Mouse (Mus musculus): ENCODE results near the gene Creg2.
"Not testable (repeated sequence)": the region's sequence is repeated elsewhere in the genome, so short reads cannot be mapped to it uniquely, and the experiment has no call there.

Gene Creg2

DNA sequence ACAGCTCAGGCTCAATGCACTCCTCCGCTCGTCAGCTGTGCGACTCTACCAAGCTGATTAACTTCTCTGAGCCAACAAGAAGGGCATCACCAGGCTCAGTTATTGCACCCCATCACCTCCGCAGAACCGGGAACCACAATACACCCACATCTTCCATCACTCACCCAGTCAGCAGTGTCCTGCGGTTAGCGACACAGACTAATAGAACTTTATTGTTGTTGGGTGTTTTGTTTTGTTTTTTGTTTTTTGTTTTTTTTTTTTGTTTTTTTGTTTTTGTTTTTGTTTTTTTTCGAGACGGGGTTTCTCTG lies at the start of gene Creg2:
Creg2 (minus strand) TSS at position 234 of the 308 bp plus-strand sequence.
- no peak for DNase-seq (ENCODE audit: low spot score)

DNA sequence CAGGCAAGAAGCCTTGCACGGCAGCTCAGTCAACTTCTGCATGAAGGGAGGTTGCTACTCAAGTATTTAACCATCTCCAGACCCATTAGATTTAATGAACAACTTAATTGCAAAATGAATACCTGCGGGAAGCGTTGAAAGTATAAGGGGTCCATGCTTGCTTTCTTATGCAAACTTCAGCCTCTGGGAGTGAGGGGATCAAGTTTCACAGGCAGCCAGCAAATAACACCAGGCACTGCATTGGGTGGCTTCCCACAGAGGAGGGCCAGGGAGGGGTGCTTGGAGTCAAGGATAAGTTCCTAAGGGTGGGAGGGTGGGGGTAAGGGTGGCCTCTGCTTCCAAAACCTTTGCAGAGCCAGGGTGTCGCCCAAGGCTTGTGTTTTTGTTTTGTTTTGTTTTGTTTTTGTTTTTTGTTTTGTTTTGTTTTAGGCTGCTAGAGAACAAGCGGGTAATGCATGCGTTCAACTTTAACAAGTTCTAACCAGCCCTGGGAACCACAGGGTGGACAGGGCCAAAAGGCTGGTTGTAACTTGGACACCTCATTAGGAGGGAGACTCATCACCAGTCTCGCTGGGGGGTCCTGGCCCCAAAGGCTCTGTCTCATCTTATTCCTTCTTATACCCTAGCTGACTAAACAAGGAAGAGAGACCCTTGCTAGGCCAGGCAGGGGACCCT lies 49.5 kb upstream of the Creg2 start:
- no peak for DNase-seq (ENCODE audit: low spot score)

DNA sequence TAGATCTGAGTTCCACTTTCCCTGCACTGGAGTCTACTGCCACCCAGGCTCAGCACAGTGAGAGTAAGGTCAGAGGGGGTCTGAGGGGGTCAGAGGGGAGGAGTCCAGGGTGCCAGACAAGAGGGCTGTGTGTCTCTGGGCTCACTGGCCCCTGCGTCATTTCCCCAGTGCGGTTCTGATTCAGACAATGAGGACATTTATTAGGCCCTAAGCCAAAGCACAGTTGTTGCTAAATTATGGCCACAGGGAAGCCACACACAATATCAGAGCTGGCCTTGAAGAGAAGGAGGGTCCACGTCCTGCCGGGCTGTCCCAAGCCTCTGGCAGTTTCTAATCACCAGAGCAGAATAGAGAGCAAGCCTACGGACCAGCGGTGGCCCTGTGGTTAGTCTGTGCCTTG lies 47.2 kb upstream of the Creg2 start:
- peak; percentile 29 for DNase-seq (ENCODE audit: low spot score)

DNA sequence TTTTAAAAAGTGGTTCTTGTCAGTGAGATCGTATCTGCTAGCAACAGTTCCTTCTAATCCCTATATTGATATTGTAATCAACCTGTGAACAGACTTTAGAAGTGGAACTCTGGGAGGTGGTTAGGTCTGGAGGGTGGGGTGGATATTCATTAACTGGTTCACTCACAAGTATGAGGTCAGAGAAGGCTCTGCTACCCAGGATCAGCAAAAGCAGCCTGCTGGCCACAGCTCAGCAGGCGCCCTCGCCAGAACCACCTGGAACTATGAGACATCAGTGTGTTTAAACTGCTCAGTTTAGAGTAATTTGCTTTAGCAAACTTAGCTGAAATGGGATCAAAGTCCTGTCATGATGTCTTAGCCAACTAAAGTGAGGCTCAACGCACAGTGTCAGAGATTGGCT lies 43.9 kb upstream of the Creg2 start:
- no peak for DNase-seq (ENCODE audit: low spot score)

DNA sequence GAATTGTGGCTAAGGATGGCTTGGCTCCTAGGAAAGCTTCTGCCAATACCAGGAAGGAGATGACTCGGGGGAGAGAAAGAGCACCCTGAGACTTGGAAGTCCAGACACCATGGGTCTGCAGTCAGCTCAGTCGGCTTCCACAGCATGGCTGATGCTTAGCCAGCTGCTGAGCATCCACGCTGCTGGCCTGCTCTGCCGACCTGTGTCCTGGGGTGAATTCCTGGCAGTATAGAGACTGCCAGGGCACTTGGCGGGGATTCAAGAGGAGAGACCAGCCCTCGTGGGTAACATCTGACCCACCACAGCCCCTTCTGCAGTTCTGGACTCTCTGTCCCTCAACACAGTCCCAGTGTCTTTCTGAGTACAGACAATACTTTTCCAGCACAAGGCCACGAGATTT lies 43.5 kb upstream of the Creg2 start:
- no peak for DNase-seq (ENCODE audit: low spot score)

DNA sequence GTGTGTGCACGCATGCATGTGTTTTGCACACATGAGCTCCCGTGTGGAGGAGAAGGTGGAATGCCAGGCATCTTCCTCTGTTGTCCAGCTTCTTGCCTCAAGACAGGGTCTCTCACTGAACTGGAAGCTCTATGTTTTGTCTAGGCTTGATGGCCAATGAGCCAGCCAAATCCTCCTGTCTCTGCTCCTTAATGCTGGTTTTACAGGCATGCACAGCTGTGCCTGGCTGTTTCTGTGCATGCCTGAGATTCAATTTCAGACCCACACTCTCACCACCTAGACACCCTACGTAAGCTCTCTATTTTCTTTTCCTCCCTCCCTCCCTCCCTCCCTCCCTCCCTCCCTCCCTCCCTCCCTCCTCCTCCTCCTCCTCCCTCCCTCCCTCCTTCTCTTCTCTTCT lies 40.7 kb upstream of the Creg2 start:
- no peak for DNase-seq (ENCODE audit: low spot score)

DNA sequence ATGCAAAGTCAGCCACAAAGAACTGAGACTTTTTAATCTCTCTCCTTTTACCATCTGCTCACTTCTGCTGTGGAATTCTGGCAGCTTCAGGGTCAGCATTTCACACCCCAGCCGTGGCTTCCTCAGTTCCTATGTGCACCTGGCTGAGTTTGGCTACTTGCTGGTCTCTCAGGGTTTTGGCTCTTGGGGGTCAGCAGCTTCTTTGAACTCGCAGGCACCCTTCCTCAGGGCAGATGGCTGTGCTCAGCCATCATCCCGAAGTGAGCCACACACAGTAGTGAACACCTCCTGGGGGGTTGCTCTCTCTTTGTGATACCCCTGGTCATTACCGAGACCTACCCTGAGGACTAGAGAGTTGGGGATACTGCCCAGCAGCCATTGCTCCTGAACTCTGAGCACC lies 39.8 kb upstream of the Creg2 start:
- no peak for DNase-seq (ENCODE audit: low spot score)

DNA sequence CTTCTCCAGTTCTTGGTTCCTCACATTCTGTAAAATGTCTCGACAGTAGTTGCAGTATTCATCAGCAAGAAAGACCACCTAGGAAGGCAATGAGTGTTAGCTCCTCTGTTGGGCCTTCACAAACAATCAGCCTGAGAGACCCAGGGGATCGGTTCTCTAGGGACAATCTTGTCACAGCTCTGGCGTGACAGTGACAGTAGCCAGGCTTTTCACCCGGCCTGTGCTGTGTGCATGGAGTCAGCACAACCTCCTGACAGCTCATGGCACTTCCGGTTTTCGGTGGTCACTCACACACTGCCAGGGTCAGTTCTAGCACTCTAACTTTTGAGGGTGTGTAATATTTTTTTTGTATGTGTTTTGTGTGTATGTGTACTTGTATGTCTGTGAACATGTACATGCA lies 37.3 kb upstream of the Creg2 start:
- DNase-seq (ENCODE audit: low spot score): no peak

DNA sequence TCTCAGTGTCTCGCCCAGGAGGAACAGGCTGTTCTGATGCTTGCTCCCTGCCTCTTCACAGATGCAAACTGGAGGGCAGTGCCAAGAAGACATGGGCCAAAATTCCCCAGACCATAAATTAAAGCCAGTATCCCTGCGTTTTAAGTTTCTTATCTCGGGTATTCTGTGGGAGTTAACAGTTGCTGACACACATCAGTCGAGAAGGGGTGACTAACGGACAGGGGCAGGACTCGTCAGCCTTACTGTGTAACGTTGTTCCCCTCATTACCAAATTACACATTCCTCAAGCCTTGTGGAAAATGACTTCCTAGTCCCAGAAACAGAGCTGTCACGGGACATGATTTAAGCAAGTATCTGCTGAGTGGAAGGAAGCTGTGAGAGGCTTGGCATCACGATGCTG lies 36.0 kb upstream of the Creg2 start:
- DNase-seq (ENCODE audit: low spot score): peak; percentile 35

DNA sequence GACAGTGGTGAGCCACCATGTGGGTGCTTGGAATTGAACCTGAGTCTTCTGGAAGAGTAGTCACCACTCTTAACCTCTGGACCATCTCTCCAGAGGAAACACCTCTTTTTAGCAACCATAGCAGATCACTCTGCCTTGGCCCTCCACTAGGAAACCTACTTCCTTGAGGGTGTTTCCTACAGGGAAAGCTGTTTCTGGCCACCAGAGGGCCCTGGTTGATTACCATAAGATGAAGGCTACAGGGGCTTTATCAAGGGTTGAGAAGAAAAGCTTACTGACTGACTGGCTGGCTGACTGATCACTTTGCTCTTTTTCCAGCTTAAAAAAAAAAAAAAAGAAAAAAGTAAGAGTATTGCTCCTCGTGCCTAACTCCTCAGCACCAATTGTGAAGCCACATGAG lies 34.6 kb upstream of the Creg2 start:
- DNase-seq (ENCODE audit: low spot score): peak; percentile 79

DNA sequence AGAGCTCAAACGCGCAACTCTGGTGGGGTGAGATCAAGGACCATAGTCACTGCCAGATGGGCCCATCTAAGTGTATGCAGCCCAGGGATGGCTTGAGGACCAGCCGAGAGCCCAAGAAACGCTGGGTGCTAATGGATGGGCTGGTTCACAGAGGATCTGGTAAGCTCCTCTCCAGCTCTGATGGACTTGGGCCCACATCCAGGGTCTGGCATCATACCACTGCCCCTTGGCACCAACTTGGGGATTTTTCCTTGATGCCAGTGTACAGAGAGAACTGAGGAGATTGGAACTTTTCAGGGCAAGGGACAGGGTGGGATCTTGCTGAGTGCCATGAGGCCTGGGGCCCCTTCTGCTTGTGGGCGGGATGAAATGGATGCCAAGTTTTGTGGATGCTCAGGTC lies 30.4 kb upstream of the Creg2 start:
- no peak for DNase-seq (ENCODE audit: low spot score)

DNA sequence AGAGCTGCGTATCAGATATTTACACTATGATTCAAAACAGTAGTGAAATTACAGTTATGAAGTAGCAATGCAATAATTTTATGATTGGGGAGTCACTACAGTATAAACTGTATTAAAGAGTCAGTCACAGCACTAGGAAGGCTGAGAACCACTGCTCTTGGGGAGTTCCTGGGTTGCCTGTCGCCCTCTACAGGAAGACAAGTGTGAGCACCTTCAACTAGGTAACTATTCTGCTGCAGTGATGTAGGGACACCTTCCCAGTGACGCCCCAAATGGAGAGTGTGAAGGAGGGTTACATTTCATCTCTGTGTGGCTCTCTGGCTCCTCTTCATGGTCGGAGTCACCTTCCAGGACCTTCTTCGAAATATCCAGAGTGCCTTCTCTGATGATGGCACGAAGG lies 29.3 kb upstream of the Creg2 start:
- peak; percentile 16 for DNase-seq (ENCODE audit: low spot score)

DNA sequence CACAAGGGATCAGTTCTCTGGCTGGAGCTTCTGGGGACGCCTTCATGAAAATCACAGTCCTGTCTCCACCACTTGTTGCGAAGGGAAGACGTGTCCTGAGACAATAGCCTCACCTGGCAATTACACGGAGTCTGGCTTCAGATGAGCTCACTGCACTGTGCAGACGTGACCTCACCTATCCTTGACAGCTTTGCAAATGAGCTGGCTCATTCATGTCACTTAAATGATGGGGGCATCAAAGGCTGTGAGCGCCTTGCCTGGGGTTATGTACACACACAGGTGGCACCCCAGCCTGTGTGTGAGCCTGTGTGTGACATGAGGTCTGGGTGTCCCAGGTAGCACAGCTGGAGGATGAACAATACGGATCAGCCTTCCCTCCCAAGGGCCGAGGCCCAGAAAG lies 27.6 kb upstream of the Creg2 start:
- no peak for DNase-seq (ENCODE audit: low spot score)

DNA sequence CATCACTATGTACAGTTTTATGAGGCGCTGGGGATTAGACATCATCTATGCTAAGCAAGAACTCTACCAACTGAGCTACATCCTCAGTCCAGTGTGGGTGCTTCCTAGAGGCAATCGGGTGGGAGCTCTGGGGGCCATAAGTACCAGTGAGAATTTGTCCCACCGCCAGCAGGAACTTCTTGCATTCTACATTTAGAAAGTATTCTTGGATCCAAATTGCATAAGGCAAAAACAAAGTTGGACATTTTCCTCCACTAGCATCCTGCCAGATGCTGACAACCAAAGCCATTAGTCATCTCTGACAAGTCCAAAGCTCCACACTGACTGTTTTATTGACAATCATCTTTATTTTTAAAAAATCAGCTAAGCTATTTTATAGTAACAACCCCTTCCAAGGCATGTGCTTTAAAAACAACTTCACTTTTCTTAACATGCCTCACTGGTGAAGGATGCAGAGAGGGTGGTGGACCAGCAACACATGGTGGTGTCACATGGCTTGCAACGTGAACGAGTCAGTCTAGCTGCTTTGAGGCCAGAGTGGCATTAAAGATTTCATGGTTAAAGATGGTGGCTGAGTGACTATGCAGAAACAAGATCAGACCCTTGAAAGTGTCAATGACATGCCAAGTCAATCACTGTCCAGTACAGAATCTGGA lies 25.1 kb upstream of the Creg2 start:
- peak; percentile 90 for DNase-seq (ENCODE audit: low spot score)

DNA sequence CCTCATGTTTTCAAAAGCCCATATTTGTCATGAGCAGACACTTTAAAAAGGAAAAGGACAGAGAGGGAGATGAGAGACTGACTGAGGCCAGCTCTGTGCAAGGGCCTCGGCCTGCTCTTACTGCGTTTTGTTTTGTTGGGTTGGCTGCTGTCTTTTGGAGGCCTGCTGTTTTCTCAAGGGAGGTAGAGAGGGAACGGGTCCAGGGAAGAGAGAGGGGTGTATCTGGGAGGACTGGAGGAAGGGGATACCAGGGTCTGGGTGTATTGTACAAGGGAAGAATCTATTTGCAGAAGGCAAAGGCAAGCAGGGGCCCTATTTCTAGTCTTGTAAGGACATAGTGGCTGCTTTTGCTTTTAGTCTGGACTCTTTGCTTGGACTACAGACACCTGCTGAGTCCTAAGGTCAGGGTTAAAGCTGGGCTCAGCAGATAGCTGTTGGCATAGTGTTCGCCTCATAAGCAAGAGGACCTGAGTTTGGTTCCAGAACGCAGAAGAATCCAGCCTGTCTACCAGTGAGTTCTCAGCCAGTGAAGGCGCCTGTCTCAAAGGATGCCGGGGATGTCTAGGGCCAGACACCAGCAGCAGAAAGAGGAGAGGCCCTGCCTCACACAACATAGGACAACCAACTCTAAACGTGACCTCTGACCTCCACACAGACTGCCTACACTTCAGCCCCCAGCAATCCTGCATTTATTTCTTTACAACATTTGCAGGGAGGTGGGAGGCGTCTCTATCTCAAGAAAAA lies 21.3 kb upstream of the Creg2 start:
- DNase-seq (ENCODE audit: low spot score): peak; percentile 21

DNA sequence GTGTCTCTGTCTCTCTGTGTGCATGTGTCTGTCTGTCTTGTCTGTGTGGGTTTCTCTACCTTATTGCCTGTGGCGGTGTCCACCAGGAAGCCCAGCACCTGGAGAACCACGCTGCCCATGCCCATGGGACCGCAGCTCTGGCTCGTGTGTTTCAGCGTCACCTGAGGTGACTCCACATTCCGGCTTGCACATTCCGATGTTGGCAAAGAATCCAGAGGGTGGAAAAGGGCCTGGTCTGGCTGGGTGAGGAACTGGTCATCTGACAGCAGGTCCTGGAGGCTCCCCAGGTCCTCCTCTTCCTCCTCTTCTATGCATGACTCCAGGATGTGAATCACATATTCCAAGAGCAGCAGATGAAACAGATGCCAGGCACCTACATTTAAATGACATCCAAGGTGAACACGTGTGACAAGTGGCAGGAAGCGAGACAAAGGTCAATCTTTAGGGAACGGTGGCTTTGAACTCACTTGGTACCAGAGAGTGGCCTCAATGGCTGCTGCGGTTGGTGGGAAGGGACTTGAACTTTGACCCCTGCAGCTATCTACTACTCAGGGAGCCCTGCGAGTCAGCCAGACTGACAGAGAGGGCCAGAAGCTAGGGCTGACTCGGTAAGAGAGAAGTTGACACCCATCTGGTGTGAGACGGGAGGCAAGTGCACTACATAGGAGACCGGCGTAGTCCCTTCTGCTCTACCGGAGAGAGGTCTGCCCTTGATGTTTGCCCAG lies 19.1 kb upstream of the Creg2 start:
- no peak for DNase-seq (ENCODE audit: low spot score)

DNA sequence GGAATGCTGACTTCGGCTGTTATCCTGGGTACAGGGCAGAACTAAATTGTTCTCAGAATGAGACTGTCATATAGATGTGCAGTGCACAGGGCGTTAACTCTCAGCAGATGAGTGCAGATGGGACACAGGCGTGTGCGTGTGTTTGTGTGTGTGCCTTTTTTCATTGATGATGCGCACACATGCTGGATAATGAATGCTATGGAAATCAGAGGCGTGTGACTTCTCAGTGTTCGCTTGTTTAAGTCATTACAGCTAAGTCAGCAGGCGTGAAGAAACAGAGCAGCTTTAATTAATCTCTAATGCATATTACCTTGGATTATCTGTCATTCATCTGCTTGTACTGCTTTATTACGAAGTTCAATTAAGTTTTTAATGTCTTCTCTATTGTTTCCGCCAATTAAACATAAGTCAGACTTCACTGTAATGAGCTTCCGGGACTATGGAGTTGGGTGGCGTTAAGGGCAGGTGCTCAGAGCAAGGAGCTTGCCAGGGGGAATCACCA lies 15.5 kb upstream of the Creg2 start:
- DNase-seq (ENCODE audit: low spot score): no peak

DNA sequence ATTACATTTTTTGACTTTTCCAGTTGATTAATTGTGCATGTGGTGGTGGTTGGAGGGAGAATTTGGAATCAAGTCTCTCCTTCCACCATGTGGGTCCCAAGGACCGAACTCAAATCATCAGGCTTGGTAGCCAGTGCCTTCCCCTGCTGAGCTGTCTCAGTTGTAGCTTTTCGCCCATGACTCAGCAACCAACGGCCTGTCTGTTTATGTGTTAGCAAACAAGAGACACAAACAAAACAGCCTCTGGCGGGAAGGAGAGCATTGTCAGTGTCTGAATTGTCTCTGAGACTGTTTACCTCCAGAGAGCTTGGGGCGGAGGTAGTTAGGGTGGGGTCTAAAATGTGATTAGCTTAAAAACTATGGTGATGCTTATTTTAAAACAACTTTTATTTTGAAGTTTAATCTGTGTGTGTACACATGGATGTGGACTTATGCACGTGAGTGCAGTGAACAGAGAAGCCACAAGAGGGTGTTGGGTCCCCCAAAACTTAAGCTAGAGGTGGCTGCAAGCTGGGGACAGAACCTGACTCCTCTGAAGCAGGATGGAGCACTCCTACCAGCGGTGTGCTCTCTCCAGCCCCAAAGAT lies 12.9 kb upstream of the Creg2 start:
- DNase-seq (ENCODE audit: low spot score): no peak

DNA sequence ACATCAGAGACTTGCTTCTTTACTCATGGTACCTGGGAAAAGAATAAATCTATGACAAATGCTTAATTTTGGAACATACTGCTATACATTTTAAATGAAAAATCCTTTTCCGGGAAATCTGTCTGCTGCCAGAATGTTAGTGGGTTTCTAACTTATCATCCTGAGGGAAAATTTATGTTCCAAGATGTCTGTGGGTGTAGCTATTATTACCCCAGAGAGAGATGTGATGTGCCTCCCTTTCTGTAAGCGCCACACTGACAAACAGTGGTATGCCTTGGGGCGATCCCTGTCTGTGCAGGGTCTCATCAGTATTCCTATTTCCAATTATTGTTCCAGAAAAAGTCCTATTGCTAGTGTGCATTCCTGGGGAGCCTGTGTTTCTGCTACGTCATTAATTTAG lies 11.8 kb upstream of the Creg2 start:
- DNase-seq (ENCODE audit: low spot score): no peak

DNA sequence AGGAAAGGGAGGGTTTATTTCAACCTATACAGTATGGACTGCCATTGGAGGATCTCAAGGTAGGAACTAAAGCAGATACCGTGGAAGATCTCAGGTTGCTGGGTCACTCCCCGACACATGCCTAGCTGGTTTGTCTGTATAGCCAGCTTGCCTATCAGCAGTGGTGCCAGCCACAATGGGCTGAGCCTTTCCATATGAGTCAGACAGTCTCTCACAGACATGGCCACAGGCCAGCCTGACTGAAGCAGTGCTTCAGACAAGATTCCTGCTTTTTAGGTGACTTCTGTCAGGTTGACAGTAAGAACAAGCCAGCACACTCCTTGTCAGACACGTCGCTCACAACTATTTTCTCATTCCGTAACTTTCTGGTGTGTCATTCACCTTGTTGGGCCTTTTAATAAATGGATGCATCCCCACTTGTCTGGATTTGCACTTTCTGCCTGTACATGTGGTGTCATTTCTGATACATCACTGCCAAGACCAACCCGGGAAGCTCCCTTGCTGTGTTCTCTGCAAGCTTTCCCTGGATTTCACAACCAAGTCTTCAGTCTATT lies 5.8 kb upstream of the Creg2 start:
- peak; percentile 52 for DNase-seq (ENCODE audit: low spot score)

DNA sequence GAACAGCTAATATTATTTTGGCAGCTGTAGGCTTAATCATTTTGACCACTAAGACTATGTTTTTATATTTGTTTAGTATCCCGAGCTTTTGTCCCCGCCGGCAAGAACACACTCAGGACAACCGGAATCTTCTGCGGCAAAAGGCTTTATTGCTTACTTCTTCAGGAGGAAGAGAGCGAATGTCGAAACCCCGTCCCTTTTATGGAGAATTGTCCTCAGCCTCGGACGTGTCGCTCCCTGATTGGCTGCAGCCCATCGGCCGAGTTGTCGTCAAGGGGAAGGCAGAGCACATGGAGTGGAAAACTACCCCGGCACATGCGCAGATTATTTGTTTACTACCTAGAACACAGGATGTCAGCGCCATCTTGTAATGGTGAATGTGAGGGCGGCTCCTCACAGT lies 3.6 kb upstream of the Creg2 start:
- DNase-seq (ENCODE audit: low spot score): not testable (repeated sequence)

DNA sequence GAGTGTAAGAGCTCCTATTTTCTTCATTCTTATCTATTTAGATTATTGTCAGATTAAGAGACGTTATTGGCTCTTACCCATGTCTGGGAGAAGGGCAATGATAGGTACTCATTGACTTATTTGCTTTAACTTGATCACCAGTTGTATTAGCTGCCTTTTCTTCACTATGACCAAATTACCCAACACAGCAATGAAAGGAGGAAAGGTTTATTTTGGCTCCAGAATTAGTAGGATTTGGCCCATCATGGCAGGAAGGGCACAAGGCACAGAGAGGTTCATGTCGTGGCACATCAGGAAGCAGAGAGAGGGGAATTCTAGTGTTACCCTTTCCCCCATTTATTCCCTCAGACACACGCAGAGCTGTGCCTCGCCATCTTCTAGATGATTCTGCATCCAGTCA lies 1.8 kb upstream of the Creg2 start:
- DNase-seq (ENCODE audit: low spot score): peak; percentile 15
